Mouse (Mus musculus): ENCODE measurements around the gene Gm7697.
A peak's percentile ranks its signal among the peaks of the same experiment; 100 is the strongest.
"Not testable (repeated sequence)": the region's sequence is repeated elsewhere in the genome, so short reads cannot be mapped to it uniquely, and the experiment has no call there.

The Gm7697 gene

DNA sequence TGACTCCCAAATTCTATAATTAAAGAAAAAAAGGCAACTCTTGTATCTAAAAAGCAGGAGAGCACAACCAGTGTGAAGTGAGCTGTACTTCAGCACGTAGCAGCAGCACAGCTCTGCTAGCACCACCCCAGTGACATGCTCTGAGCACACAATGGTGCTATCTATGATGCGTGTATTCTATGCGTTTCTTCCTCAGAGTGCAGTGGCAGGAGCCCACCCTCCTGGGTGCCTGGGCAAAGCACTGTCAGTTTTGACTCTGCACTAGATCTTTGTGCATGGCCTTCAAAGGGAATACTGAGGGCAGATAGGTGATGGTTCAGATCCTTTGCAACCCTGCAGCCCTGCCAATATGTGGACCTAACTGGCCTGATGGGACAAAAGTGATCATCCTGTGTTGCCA is at the start of gene Gm7697:
Gm7697 (minus strand) TSS at position 101 of the 400 bp plus-strand sequence.
- DNase-seq, result not testable (repeated sequence)

DNA sequence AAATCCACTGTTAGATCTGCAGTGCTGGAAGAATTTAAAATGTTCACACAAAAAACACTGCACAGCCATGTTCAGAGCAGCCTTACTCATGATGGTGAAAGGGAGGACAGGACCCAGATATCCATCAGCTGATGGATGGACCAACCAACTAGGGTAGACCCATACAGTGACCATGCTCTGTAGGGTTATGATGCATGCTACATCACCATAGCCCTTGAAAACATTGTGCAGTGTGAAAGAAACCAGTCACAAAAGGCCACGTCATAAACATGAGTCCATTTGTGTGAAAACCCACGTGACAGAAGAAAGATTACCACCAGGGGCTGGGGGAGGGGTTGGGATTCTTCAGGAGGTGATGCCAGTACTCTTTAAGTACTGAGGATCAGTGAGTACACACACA is 28.5 kb upstream of the Gm7697 start:
- DNase-seq, result not testable (repeated sequence)

DNA sequence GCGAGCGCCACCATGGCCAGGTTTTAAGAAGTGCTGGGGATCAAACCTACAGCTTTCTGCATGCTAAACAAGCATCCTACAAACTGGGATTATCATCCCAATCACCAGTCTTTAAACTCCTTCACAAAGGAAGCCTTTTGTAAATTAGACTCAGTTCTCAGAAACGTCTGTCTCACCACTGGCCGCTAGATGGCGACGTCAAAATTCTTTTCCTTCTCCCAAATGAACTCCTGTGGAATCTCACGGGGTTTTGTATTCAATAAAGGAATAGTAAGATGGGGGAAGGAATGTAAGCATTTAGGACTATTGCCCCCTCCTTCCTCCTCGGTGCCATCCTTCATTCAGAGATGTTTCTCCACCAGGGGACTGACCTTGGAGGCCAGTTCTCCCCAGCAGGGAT is 26.8 kb upstream of the Gm7697 start:
- DNase-seq, result not testable (repeated sequence)

DNA sequence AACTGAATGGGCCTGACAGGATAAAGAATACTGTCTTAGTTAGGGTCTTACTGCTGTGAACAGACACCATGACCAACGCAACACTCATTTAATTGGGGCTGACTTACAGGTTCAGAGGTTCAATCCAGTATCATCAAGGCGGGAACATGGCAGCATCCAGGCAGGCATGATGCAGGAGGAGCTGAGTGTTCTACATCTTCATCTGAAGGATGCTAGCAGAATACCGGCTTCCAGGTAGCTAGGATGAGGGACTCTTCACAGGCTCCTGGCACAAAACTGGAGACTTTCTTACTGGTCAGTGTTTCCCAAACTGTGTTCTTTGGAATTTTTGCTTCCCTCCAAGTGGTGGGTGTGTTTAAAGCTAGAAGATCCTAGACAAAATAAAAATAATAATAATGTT is 25.3 kb upstream of the Gm7697 start:
- not testable (repeated sequence) for DNase-seq

DNA sequence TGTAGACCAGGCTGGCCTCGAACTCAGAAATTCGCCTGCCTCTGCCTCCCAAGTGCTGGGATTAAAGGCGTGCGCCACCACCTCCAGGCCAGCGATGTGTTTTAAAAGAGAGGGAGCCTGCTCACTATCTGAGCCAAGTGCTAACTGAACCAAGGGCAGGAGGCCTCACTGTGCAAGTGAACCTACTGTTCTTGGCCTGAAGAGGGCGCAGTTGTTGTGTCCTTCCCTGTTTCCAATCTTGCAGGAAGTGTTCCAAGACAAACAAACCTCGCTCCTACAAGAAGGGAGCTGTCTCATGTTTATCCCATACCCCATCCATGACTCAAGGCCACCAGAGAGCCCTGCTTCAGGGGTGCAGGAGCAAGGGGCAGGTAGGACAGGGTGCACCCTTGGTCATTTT is 24.4 kb upstream of the Gm7697 start:
- DNase-seq, result not testable (repeated sequence)

DNA sequence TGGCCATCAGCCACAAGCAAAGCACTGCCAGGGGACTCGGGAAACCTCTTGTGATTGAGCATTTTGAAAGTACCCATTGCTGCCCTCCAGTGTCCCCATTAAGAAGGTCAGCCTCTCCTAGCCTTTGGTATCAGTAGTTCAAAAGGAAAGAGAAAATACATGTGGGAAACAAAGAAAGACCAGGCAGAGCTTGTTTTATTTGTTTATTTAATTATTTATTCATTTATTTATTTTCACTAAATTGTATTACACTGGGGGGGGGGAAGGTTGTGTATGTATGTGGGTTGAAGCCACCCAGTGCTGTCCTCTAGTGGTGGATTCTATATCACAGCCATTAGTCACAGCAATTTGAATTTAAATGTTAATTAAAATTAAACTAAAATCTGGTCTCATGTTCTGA is 22.2 kb upstream of the Gm7697 start:
- not testable (repeated sequence) for DNase-seq

DNA sequence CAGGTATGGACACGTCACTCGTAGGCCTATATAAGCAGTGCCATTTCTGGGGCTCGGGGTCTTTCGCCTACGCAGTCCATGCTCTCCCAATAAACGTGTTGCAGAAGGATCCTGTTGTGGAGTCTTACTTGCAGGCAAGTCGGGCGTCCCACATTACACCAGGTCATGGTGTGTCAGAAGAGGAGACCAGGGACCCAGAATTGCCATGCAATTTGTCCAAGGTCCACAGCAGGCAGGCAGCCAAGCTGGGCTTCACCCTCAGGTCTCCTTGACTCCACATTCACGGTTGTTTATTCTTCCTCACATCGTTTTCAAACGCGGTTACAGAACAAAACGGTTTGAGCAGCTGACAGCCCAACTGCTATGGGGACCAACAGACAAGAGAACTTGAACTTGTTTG is 21.7 kb upstream of the Gm7697 start:
- DNase-seq, result not testable (repeated sequence)

DNA sequence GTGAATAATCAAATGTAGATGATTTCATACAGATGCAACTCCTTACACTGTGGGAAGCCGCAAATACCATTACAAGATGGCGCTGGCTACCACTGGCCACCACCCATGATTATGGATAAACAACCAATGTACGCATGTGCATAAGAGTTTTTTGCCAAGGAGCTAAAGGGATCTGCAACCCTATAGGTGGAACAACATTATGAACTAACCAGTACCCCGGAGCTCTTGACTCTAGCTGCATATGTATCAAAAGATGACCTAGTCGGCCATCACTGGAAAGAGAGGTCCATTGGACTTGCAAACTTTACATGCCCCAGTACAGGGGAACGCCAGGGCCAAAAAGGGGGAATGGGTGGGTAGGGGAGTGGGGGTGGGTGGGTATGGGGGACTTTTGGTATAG is 21.2 kb upstream of the Gm7697 start:
- not testable (repeated sequence) for DNase-seq

DNA sequence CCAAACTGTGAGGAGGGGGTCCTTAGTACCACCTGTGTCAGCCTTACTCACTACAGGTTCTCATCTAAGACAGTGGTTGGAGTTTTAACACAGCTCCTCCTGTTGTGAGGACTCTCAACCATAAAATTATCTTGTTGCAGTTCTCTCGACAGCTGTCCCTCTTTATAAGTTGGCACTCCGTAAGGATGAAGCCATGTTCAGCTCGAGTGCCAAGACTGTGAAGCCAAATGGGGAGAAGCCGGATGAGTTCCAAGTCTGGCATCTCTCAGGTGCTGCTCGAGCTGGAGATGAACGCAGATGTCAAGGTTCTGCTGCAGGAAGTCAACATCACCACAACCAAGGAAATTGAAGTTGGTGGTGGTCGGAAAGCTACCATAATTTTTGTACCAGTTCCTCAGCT is 18.0 kb upstream of the Gm7697 start:
- peak; percentile 69 for DNase-seq

DNA sequence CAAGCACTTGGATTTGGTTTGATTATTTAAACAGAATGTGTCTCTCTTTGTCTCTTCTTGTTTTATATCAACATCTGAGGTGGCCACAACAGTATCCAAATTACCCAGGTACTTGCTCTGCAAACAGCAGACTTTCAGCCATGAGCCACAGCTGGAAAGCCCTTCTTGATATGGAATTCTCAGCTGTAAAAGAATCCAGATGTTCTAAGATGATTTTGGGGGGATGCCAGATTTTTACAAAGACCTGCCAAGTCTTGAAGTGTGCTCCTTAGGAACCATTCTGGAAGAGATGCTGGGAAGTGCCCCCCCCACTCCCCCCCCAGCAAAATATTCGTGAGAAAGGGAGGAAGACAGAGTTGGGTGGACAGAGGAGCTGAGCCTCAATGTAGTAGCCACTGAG is 17.6 kb upstream of the Gm7697 start:
- not testable (repeated sequence) for DNase-seq

DNA sequence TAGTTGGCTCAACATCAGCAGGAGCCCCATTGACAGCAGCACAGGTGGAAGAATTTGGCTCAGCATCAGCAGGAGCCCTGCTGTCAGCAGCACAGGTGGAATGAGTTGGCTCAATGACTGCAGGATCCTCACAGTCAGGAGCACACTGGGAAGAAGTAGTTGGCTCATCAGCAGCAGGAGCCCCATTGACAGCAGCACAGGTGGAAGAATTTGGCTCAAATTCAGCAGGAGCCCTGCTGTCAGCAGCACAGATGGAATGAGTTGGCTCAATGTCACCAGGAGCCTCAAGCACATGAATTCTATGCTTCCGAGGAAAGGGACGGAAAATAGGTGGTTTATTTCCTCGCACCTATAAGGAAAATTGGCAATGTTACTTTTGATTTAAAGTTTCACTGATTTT is 47.8 kb downstream of the Gm7697 start:
- DNase-seq, result peak; percentile 73

DNA sequence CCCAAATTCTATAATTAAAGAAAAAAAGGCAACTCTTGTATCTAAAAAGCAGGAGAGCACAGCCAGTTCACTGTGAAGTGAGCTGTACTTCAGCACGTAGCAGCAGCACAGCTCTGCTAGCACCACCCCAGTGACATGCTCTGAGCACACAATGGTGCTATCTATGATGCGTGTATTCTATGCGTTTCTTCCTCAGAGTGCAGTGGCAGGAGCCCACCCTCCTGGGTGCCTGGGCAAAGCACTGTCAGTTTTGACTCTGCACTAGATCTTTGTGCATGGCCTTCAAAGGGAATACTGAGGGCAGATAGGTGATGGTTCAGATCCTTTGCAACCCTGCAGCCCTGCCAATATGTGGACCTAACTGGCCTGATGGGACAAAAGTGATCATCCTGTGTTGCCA is 69.3 kb downstream of the Gm7697 start, which contains the start of gene Gm9495:
Gm9495 (minus strand) TSS at position 101 of the 400 bp plus-strand sequence.
- DNase-seq, result not testable (repeated sequence)

All from cerebellum, adult 11-12 months (tissue).